Mouse (Mus musculus): Measurements from ENCODE around the gene Dzip1. TPM values are rescaled to one million over a fixed set of nuclear protein-coding genes. Genes with fewer than 3 reads are reported as not detected.

Gene Dzip1
- total RNA-seq, 2 experiments from 2014 or later, result 91.1 to 112 TPM

- DNase-seq (ENCODE audit: extremely low spot score in 1 of 2, low spot score in 1 of 2), result no peak
Observed at GRCm38 (mm10) chr14:118838556-118839120, 86.6 kb downstream of the Dzip1 start.

DNA sequence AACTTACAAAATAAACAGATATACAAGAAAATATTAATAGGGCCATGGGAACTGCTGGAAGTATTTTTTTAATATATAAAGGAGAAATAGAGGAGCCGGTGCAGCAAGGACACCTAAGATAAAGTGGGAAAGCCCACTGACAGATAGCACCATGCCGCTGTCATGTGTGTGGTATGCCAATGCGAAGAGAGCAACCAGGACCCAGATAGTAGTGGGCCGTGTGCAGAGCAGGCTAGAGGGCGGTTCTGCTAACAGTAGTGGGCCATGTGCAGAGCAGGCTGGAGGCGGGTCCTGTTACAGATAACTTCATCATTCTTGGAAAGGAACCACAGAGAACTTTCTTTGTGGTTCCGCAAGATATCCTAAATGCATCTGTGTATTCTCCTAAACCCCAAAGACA, 88.5 kb downstream of the Dzip1 start:
- DNase-seq (ENCODE audit: extremely low spot score in 1 of 2, low spot score in 1 of 2), result no peak

DNA sequence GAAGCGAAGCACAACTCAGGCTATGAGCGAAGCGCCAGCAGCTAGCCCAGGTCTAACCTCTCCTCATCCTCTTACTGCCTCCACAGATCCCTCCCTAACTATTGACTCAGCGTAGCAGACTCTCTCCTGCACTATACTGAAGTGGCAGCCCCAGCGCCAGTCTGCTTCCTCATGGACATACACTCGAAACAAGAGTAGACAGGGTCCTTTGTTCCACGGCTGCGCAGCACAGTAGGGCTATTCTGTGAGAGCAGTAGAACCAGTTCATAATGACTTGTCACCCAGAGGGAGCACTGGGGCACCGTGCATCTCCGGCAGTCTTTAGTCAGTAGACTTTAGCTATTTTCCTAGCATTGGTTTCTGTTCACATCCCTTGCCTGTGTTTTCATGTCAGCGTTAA, 89.1 kb downstream of the Dzip1 start:
- DNase-seq (ENCODE audit: extremely low spot score in 1 of 2, low spot score in 1 of 2), result no peak

GRCm38 (mm10) chr14:118834313-118834712, 90.9 kb downstream of the Dzip1 start:
- no peak for DNase-seq (ENCODE audit: extremely low spot score in 1 of 2, low spot score in 1 of 2)

- DNase-seq (ENCODE audit: extremely low spot score in 1 of 2, low spot score in 1 of 2), result no peak
Observed at GRCm38 (mm10) chr14:118833241-118833640, 92.0 kb downstream of the Dzip1 start.

DNA sequence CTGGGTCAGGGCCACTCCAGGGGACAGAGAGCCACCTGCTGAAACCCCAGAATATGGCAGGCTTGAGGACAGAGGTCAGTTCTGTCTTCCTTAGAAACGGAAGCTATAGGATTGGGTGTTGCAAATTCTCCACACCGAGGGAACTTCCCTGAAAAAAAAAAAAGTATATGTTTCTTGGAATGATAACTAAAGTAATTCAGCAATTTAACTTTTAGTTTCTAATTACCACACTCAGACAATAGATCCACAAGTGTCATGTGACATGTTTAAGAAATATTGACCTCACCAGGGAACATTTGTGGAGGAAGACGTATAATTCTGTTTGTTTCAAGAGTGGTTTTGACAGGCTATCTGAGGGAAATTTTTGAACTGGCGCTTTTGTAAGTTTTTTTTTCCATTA, 93.7 kb downstream of the Dzip1 start:
- no peak for DNase-seq (ENCODE audit: extremely low spot score in 1 of 2, low spot score in 1 of 2)

DNA sequence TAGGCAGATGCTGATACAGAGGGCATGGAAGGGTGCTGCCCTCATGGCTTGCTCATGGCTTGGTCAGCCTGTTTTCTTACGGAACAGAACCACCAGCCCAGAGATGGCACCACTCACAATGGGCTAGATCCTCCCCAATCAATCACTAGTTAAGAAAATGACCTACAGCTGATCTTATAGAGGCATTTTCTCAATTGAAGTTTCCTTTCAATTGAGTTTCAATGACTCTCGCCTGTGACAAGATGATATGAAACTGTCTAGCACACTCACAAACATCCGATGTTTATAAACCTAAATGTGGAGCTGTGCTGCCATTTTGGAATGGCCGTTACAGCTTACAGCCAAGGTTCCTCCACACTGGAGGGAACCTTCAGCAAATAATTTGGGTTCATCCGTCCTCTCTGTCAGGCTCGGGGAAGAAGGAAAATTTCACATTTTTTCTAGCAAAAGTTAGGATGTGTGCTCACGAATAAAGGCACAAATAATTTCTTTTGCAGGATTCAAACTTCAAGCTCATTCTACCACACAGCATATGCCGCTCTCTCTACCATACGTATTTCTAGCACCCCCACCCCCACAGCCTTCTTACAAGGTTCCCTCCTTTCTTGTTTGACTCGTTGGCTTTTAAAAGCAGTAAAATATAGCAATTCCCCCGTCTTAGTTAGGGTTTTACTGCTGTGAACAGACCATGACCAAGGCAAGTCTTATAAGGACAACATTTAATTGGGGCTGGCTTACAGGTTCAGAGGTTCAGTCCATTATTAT, 95.7 kb downstream of the Dzip1 start:
- no peak for DNase-seq (ENCODE audit: extremely low spot score in 1 of 2, low spot score in 1 of 2)

DNA sequence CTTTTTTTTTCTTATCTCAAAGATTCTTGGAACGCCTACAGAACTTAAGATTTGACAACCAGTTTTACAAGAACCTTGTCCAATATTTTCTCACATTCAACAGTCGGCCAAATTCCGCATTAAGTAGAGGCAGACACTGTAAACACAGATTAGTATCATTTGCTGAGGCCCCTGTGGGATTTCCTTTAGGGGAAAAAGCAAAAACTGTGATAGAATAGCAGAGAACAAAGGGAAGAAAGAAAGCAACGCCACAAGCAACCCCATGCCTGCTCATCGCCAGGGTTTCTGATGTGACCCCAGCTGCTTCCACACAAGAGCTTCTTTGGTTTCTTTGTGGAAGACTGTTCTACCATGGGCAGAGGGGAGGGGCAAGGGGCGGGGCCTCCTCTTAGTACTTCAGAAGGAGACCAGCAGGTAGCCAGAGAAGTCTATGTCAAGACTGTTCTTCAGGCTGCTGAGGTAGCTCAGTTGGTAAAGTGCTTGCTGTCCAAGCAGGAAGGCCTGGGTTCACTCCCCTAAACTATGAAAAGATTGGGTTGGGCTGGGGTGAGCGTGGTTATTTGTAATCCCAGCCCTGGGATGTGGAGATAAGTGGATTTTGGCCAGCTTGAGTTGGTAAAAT, 97.9 kb downstream of the Dzip1 start:
- no peak for DNase-seq (ENCODE audit: extremely low spot score in 1 of 2, low spot score in 1 of 2)

GRCm38 (mm10) chr14:118826346-118826745, 98.9 kb downstream of the Dzip1 start:
- DNase-seq (ENCODE audit: extremely low spot score in 1 of 2, low spot score in 1 of 2), result no peak

Other genes starting within 250 kb of the Dzip1 start
- 1 to 10 TPM; 7.7 to 9.2 TPM for gene Abcc4, start 219.2 kb downstream of the Dzip1 start, total RNA-seq (2021)
- 10 to 100 TPM; 32.4 to 34.3 TPM for gene Cldn10, start 137.6 kb downstream of the Dzip1 start, total RNA-seq (2021)
- 10 to 100 TPM; 32.0 to 37.3 TPM for gene Dnajc3, start 12.5 kb upstream of the Dzip1 start, total RNA-seq (2021)
- gene Uggt2, start 174.0 kb upstream of the Dzip1 start, total RNA-seq (2021), result 10 to 100 TPM; 23.4 to 31.9 TPM
- gene Hs6st3, start 212.9 kb upstream of the Dzip1 start, total RNA-seq (2021), result 10 to 100 TPM; 58.4 to 76.4 TPM